Comparison of ENCODE assay signal across 14 mouse cellular contexts in genomic region chr1:90476556-90477243, GRCm38 (mm10).
DNase-seq lines count a peak whose midpoint lies in the region; ATAC-seq lines count a peak whose summit lies in the region.
"Had no signal": no experiment of that assay in that cellular context is flagged by ENCODE, and none has a peak within 500 bp of the region (broad histone marks: within the 10 kb centered on the region; RNA-seq: fewer than 3 reads in every experiment).

No protein-coding gene starts in this region.

- H3K9ac ChIP-seq in limb, embryonic 12.5 days (replicated peaks), result no peak overlapping the region
- no peak overlapping the region for H3K9ac ChIP-seq in embryonic facial prominence, embryonic 13.5 days
- no peak overlapping the region for H3K9ac ChIP-seq in limb, embryonic 15.5 days
- H3K9ac ChIP-seq: hindbrain, embryonic 12.5 days; liver, embryonic 14.5 days had no signal

- no peaks in the 10 kb centered on the region for H3K9me3 ChIP-seq in limb, embryonic 12.5 days
- no peaks in the 10 kb centered on the region for H3K9me3 ChIP-seq in limb, embryonic 10.5 days (replicated peaks)
- no peaks in the 10 kb centered on the region for H3K9me3 ChIP-seq in embryonic facial prominence, embryonic 13.5 days
- H3K9me3 ChIP-seq in limb, embryonic 15.5 days, result no peaks in the 10 kb centered on the region

- no peak overlapping the region for H3K4me3 ChIP-seq in limb, embryonic 12.5 days (replicated peaks)
- H3K4me3 ChIP-seq in limb, embryonic 10.5 days, result no peak overlapping the region
- no peak overlapping the region for H3K4me3 ChIP-seq in embryonic facial prominence, embryonic 13.5 days
- H3K4me3 ChIP-seq in limb, embryonic 15.5 days, result no peak overlapping the region
- H3K4me3 ChIP-seq: hindbrain, embryonic 12.5 days had no signal

- H3K27ac ChIP-seq in limb, embryonic 12.5 days, result peak overlapping the region; percentile 60; the same call in 1 of the 2 replicates
- no peak overlapping the region for H3K27ac ChIP-seq in limb, embryonic 10.5 days
- H3K27ac ChIP-seq in embryonic facial prominence, embryonic 13.5 days, result peak overlapping the region; percentile 44; the same call in 1 of the 2 replicates
- 0 out of 2 replicates have a peak overlapping the region, but pooled peaks have one; percentile 50 for H3K27ac ChIP-seq in limb, embryonic 15.5 days
- H3K27ac ChIP-seq: liver, embryonic 14.5 days had no signal

- no peaks in the 10 kb centered on the region for H3K36me3 ChIP-seq in limb, embryonic 12.5 days
- no peaks in the 10 kb centered on the region for H3K36me3 ChIP-seq in limb, embryonic 10.5 days
- H3K36me3 ChIP-seq in embryonic facial prominence, embryonic 13.5 days, result no peaks in the 10 kb centered on the region
- H3K36me3 ChIP-seq in limb, embryonic 15.5 days, result no peaks in the 10 kb centered on the region
- H3K36me3 ChIP-seq: hindbrain, embryonic 12.5 days had no signal

- H3K27me3 ChIP-seq in limb, embryonic 12.5 days, result no peaks in the 10 kb centered on the region
- H3K27me3 ChIP-seq in limb, embryonic 10.5 days (ENCODE audit: low read depth, poor library complexity, severe bottlenecking), result peaks cover 17% of the 10 kb centered on the region
- H3K27me3 ChIP-seq in embryonic facial prominence, embryonic 13.5 days, result no peaks in the 10 kb centered on the region
- H3K27me3 ChIP-seq in limb, embryonic 15.5 days, result no peaks in the 10 kb centered on the region
- H3K27me3 ChIP-seq: hindbrain, embryonic 12.5 days had no signal

- no peak for ATAC-seq in limb, embryonic 12.5 days (ENCODE audit: insufficient number of reproducible peaks, insufficient read depth, low FRiP score, low TSS enrichment, low read depth)
- no peak for ATAC-seq in embryonic facial prominence, embryonic 13.5 days (ENCODE audit: insufficient number of reproducible peaks, insufficient read depth, low FRiP score, low TSS enrichment, low read depth)
- ATAC-seq in limb, embryonic 15.5 days (ENCODE audit: insufficient number of reproducible peaks, low FRiP score, low TSS enrichment, low read depth), result no peak
- no peak for ATAC-seq in megakaryocyte, adult 5-6 weeks (ENCODE audit: poor library complexity, severe bottlenecking)

- H3K4me2 ChIP-seq in limb, embryonic 12.5 days, result no peak overlapping the region
- H3K4me2 ChIP-seq in embryonic facial prominence, embryonic 13.5 days, result no peak overlapping the region
- H3K4me2 ChIP-seq in limb, embryonic 15.5 days, result no peak overlapping the region
- H3K4me2 ChIP-seq: hindbrain, embryonic 12.5 days had no signal

- H3K4me1 ChIP-seq in limb, embryonic 12.5 days (replicated peaks), result peaks cover 44% of the 10 kb centered on the region
- peaks cover 46% of the 10 kb centered on the region for H3K4me1 ChIP-seq in limb, embryonic 10.5 days
- H3K4me1 ChIP-seq in embryonic facial prominence, embryonic 13.5 days, result peaks cover 50% of the 10 kb centered on the region
- peaks cover 34% of the 10 kb centered on the region for H3K4me1 ChIP-seq in limb, embryonic 15.5 days

- DNase-seq in embryo, embryonic 10 days (ENCODE audit: low spot score), result peak; percentile 66
- no peak for DNase-seq in embryo, embryonic 11 days
- no peak for DNase-seq in limb, embryonic 10.5 days (ENCODE audit: low spot score)
- no peak for DNase-seq in gastrocnemius, adult 18-20 months (ENCODE audit: low spot score)
- DNase-seq: adrenal gland, postnatal 25 days; cerebellum, adult 11 months; heart, adult 18-20 months; right cerebral cortex, postnatal 4 days had no signal

- 18% methylated on average over 9 of the region's 9 CpGs for WGBS in limb, embryonic 12.5 days
- WGBS in limb, embryonic 10.5 days, result 23% methylated on average over 9 of the region's 9 CpGs
- 25% methylated on average over 9 of the region's 9 CpGs for WGBS in embryonic facial prominence, embryonic 13.5 days
- 28% methylated on average over 9 of the region's 9 CpGs for WGBS in limb, embryonic 15.5 days
